Mouse (Mus musculus): ENCODE measurements around the gene Sycp2. TPM values are rescaled to one million over a fixed set of nuclear protein-coding genes. Genes with fewer than 3 reads are reported as not detected.
"Not testable (repeated sequence)": the region's sequence is repeated elsewhere in the genome, so short reads cannot be mapped to it uniquely, and the experiment has no call there.

Sycp2 gene
- total RNA-seq, 2 experiments from 2014 or later, result 0.55 TPM

- intact Hi-C loops (cut with DNase I), result no loop called here
- DNase-seq (ENCODE audit: low spot score in 2 of 2), result no peak
Measured at GRCm38 (mm10) chr2:178416427-178416826, 8.9 kb upstream of the Sycp2 start.

GRCm38 (mm10) chr2:178415150-178415448 is 7.6 kb upstream of the Sycp2 start:
- no peak for DNase-seq (ENCODE audit: low spot score in 2 of 2)
- intact Hi-C loops (cut with DNase I), result no loop called here

GRCm38 (mm10) chr2:178414261-178415149 is 7.0 kb upstream of the Sycp2 start, which contains the start of the genes Ppp1r3d and Fam217b:
TSS of gene Ppp1r3d (minus strand) at chr2:178414472.
TSS of gene Fam217b (plus strand) at chr2:178414524.
- intact Hi-C loops (cut with DNase I), result no loop called here

GRCm38 (mm10) chr2:178413481-178414260 is 6.2 kb upstream of the Sycp2 start:
- intact Hi-C loops (cut with DNase I), result no loop called here
- peak; percentile 55 to 63 for DNase-seq (ENCODE audit: low spot score in 2 of 2)

More at GRCm38 (mm10) chr2:178414261-178415149, 7.0 kb upstream of the Sycp2 start, which contains the start of the genes Ppp1r3d and Fam217b:
- DNase-seq (ENCODE audit: low spot score in 2 of 2), result peak; percentile 63 to 74

GRCm38 (mm10) chr2:178413081-178413480 is 5.6 kb upstream of the Sycp2 start:
- DNase-seq (ENCODE audit: low spot score in 2 of 2), result no peak
- intact Hi-C loops (cut with DNase I), result no loop called here

- intact Hi-C loops (cut with DNase I), result no loop called here
- peak; percentile 47 to 79 for DNase-seq (ENCODE audit: low spot score in 2 of 2)
Measured at GRCm38 (mm10) chr2:178412598-178412997, 5.1 kb upstream of the Sycp2 start.

GRCm38 (mm10) chr2:178410286-178410685 is 2.8 kb upstream of the Sycp2 start:
- intact Hi-C loops (cut with DNase I), result no loop called here
- DNase-seq (ENCODE audit: low spot score in 2 of 2), result no peak

GRCm38 (mm10) chr2:178409024-178409423 is 1.5 kb upstream of the Sycp2 start:
- intact Hi-C loops (cut with DNase I), result no loop called here
- DNase-seq (ENCODE audit: low spot score in 2 of 2), result no peak

GRCm38 (mm10) chr2:178342597-178342996 is 64.9 kb downstream of the Sycp2 start:
- DNase-seq (ENCODE audit: low spot score in 2 of 2), result no peak
- intact Hi-C loops (cut with DNase I), result no loop called here

- intact Hi-C loops (cut with DNase I); DNase-seq (ENCODE audit: low spot score in 2 of 2): not testable (repeated sequence)
Measured at GRCm38 (mm10) chr2:178342105-178342504, 65.4 kb downstream of the Sycp2 start.

- DNase-seq (ENCODE audit: low spot score in 2 of 2), result no peak
- intact Hi-C loops (cut with DNase I), result loop anchor here (5.0 kb wide), 2 partner anchors 202 to 237 kb away; no protein-coding TSS in a partner anchor
Measured at GRCm38 (mm10) chr2:178339044-178339443, 68.4 kb downstream of the Sycp2 start.

GRCm38 (mm10) chr2:178337878-178338277 is 69.6 kb downstream of the Sycp2 start:
- intact Hi-C loops (cut with DNase I), result loop anchor here (1.0 to 5.0 kb wide), 3 partner anchors 51 to 236 kb away; no protein-coding TSS in a partner anchor
- no peak for DNase-seq (ENCODE audit: low spot score in 2 of 2)

GRCm38 (mm10) chr2:178329986-178330385 is 77.5 kb downstream of the Sycp2 start:
- DNase-seq (ENCODE audit: low spot score in 2 of 2), result no peak
- intact Hi-C loops (cut with DNase I), result no loop called here

- peak; percentile 56 to 85 for DNase-seq (ENCODE audit: low spot score in 2 of 2)
- intact Hi-C loops (cut with DNase I), result no loop called here
Measured at GRCm38 (mm10) chr2:178329551-178329950, 77.9 kb downstream of the Sycp2 start.

- intact Hi-C loops (cut with DNase I), result loop anchor here (2.0 kb wide), 1 partner anchor 19 kb away; no protein-coding TSS in a partner anchor
- DNase-seq (ENCODE audit: low spot score in 2 of 2), result peak; percentile 88 to 89
Measured at GRCm38 (mm10) chr2:178327466-178328040, 79.9 kb downstream of the Sycp2 start.

- intact Hi-C loops (cut with DNase I), result loop anchor here (2.0 kb wide), 1 partner anchor 18 kb away; no protein-coding TSS in a partner anchor
- no peak for DNase-seq (ENCODE audit: low spot score in 2 of 2)
Measured at GRCm38 (mm10) chr2:178326750-178327465, 80.6 kb downstream of the Sycp2 start.

GRCm38 (mm10) chr2:178326067-178326466 is 81.4 kb downstream of the Sycp2 start:
- no peak for DNase-seq (ENCODE audit: low spot score in 2 of 2)
- intact Hi-C loops (cut with DNase I), result loop anchor here (2.0 kb wide), 1 partner anchor 17 kb away; no protein-coding TSS in a partner anchor

- intact Hi-C loops (cut with DNase I), result no loop called here
- no peak for DNase-seq (ENCODE audit: low spot score in 2 of 2)
Measured at GRCm38 (mm10) chr2:178324818-178325217, 82.7 kb downstream of the Sycp2 start.

GRCm38 (mm10) chr2:178324410-178324809 is 83.1 kb downstream of the Sycp2 start:
- DNase-seq (ENCODE audit: low spot score in 2 of 2), result no peak

More at GRCm38 (mm10) chr2:178324410-178324809, 83.1 kb downstream of the Sycp2 start:
- intact Hi-C loops (cut with DNase I), result no loop called here

Data from left cerebral cortex, postnatal 14 days (tissue).